Mouse (Mus musculus) hindbrain, postnatal 0 days (tissue): Measurements from ENCODE around the gene Helb. TPM values are rescaled to one million over a fixed set of nuclear protein-coding genes. Genes with fewer than 3 reads are reported as not detected.
A peak's percentile ranks its signal among the peaks of the same experiment; 100 is the strongest.

Source experiments
- ATAC-seq: fragments of 200-750 bp; cut with Nextera tagmentation; 2 replicates; pipeline ENCODE4 v1.8.0; 2017; ENCODE audit warnings: mild to moderate bottlenecking, moderate TSS enrichment, moderate library complexity
- DNase-seq: peaks from one replicate; pipeline ENCODE4 v3.0.0-alpha.2; 2015; ENCODE audit warnings: low spot score
- H3K27ac ChIP-seq: fragments of 300-500 bp; sonication (generic); 2 replicates; pipeline ENCODE4 v1.5.1; 2014; ENCODE audit warnings: mild to moderate bottlenecking
- H3K27me3 ChIP-seq: fragments of 300-500 bp; sonication (generic); 2 replicates; pipeline ENCODE4 v1.6.1; 2014; ENCODE audit warnings: low read length, mixed read lengths; ENCODE audit not compliant: insufficient read depth
- H3K36me3 ChIP-seq: fragments of 300-500 bp; sonication (generic); 2 replicates; pipeline ENCODE4 v1.6.1; 2014; ENCODE audit warnings: low read length, mixed read lengths; ENCODE audit not compliant: insufficient read depth
- H3K4me1 ChIP-seq: fragments of 300-500 bp; sonication (generic); 2 replicates; pipeline ENCODE4 v1.6.1; 2014; ENCODE audit warnings: antibody characterized with exemption, low read length, mixed read lengths; ENCODE audit not compliant: insufficient read depth
- H3K4me2 ChIP-seq: fragments of 300-500 bp; sonication (generic); 2 replicates; pipeline ENCODE4 v1.6.1; 2014; ENCODE audit warnings: low read depth, mild to moderate bottlenecking, low read length, moderate library complexity, mixed read lengths
- H3K4me3 ChIP-seq: fragments of 300-500 bp; sonication (generic); 2 replicates; pipeline ENCODE4 v1.5.1; 2014; ENCODE audit warnings: low read length
- H3K9ac ChIP-seq: fragments of 300-500 bp; sonication (generic); replicated peaks from 2 replicates; pipeline ENCODE4 v1.6.1; 2014; ENCODE audit warnings: mild to moderate bottlenecking, low read length, moderate library complexity, mixed read lengths
- H3K9me3 ChIP-seq: fragments of 300-500 bp; sonication (generic); 2 replicates; pipeline ENCODE4 v1.6.1; 2016; ENCODE audit warnings: low read length, mixed read lengths
- CTCF ChIP-seq: IDR thresholded peaks from 2 replicates; pipeline ENCODE4 v1.5.1; 2016; ENCODE audit warnings: antibody characterized with exemption, control low read depth, low read depth
- WGBS: fragments of 180-500 bp; shearing (Covaris S2); extraction: QIAGEN DNeasy Blood & Tissue Kit; methylation state at CpG from one replicate; pipeline ENCODE4 v1.1.7; 2014; 5-methylcytosine and 5-hydroxymethylcytosine counted together
- polyA plus RNA-seq: library from polyadenylated mRNA; unstranded; fragments of >200 nt; fragmentation: Nextera tagmentation; extraction: Ambion mirVana; gene quantifications from 2 replicates; pipeline ENCODE4 v1.2.1, GENCODE M21; 2015
- total RNA-seq: library from RNA; depleted of rRNA; stranded (reverse); fragments of >200 nt; gene quantifications from 2 replicates; pipeline ENCODE4 v1.2.3, GENCODE M21; 2014

Helb gene
- total and polyA plus RNA-seq, 2 experiments from 2014 or later, result 1.6 to 2.1 TPM

- H3K9me3 ChIP-seq, result no peaks in the 10 kb centered on the region
- no peak overlapping the region for H3K9ac ChIP-seq
- H3K27me3 ChIP-seq, result no peaks in the 10 kb centered on the region
- H3K4me3 ChIP-seq, result no peak overlapping the region
- no peaks in the 10 kb centered on the region for H3K4me1 ChIP-seq
- DNase-seq (no peak), ATAC-seq (no peak)
- no peak overlapping the region for H3K4me2 ChIP-seq
- no peak overlapping the region for H3K27ac ChIP-seq
- H3K36me3 ChIP-seq, result peaks cover 8% of the 10 kb centered on the region
- no peak for TF ChIP-seq CTCF
- 98% methylated on average over 5 of the region's 5 CpGs for WGBS
These were observed 17.1 kb downstream of the Helb start for GRCm38 (mm10) chr10:120095716-120096115.

- H3K9ac ChIP-seq, result no peak overlapping the region
- DNase-seq, result no peak
- WGBS, result 90% methylated on average over 9 of the region's 9 CpGs
- no peak for ATAC-seq
- no peak overlapping the region for H3K27ac ChIP-seq
- TF ChIP-seq CTCF, result no peak
- no peaks in the 10 kb centered on the region for H3K9me3 ChIP-seq
- no peaks in the 10 kb centered on the region for H3K27me3 ChIP-seq
- H3K4me3 ChIP-seq, result no peak overlapping the region
- H3K36me3 ChIP-seq, result peaks cover 8% of the 10 kb centered on the region
- H3K4me2 ChIP-seq, result no peak overlapping the region
- H3K4me1 ChIP-seq, result no peaks in the 10 kb centered on the region
These were observed 17.7 kb downstream of the Helb start for GRCm38 (mm10) chr10:120095136-120095535.

- no peak overlapping the region for H3K4me2 ChIP-seq
- no peak overlapping the region for H3K9ac ChIP-seq
- no peaks in the 10 kb centered on the region for H3K9me3 ChIP-seq
- peaks cover 8% of the 10 kb centered on the region for H3K36me3 ChIP-seq
- DNase-seq (no peak), ATAC-seq (no peak)
- H3K27ac ChIP-seq, result no peak overlapping the region
- H3K4me3 ChIP-seq, result no peak overlapping the region
- no peaks in the 10 kb centered on the region for H3K4me1 ChIP-seq
- WGBS, result 92% methylated on average over 12 of the region's 12 CpGs
- H3K27me3 ChIP-seq, result no peaks in the 10 kb centered on the region
- no peak for TF ChIP-seq CTCF
These were observed 20.2 kb downstream of the Helb start for GRCm38 (mm10) chr10:120092548-120092947.

- DNase-seq, result no peak
- ATAC-seq, result peak; percentile 35; the same call in 1 of the 2 replicates
These were observed 34.9 kb downstream of the Helb start for GRCm38 (mm10) chr10:120077850-120078249.

GRCm38 (mm10) chr10:120066319-120066718, 46.5 kb downstream of the Helb start:
- no peak for TF ChIP-seq CTCF
- Histone ChIP-seq H3K4me1 (no peaks in the 10 kb centered on the region), H3K27ac (no peak overlapping the region), H3K9me3 (no peaks in the 10 kb centered on the region), H3K36me3 (no peaks in the 10 kb centered on the region), H3K4me3 (no peak overlapping the region), H3K4me2 (no peak overlapping the region), H3K27me3 (no peaks in the 10 kb centered on the region), H3K9ac (no peak overlapping the region)
- WGBS, result 78% methylated on average over 10 of the region's 10 CpGs
- ATAC-seq (no peak), DNase-seq (no peak)

More at GRCm38 (mm10) chr10:120077850-120078249, 34.9 kb downstream of the Helb start:
- Histone ChIP-seq H3K4me2 (no peak overlapping the region), H3K36me3 (peaks cover 34% of the 10 kb centered on the region), H3K27ac (no peak overlapping the region), H3K9ac (no peak overlapping the region), H3K27me3 (no peaks in the 10 kb centered on the region), H3K4me1 (no peaks in the 10 kb centered on the region), H3K4me3 (no peak overlapping the region), H3K9me3 (no peaks in the 10 kb centered on the region)
- WGBS, result 71% methylated on average over 3 of the region's 3 CpGs
- no peak for TF ChIP-seq CTCF

- Histone ChIP-seq H3K9me3 (no peaks in the 10 kb centered on the region), H3K4me3 (no peak overlapping the region), H3K27me3 (no peaks in the 10 kb centered on the region), H3K4me1 (no peaks in the 10 kb centered on the region), H3K27ac (no peak overlapping the region), H3K4me2 (no peak overlapping the region), H3K9ac (no peak overlapping the region), H3K36me3 (no peaks in the 10 kb centered on the region)
- DNase-seq, result peak; percentile 57
- TF ChIP-seq CTCF, result peak; percentile 87
- ATAC-seq, result no peak
- WGBS, result 31% methylated on average over 5 of the region's 5 CpGs
These were observed 48.4 kb downstream of the Helb start for GRCm38 (mm10) chr10:120064424-120064823.

GRCm38 (mm10) chr10:120061238-120062130, 51.3 kb downstream of the Helb start:
- H3K4me2 ChIP-seq, result no peak overlapping the region
- ATAC-seq (0 out of 2 replicates have a peak, but pooled peaks have one; percentile 15), DNase-seq (no peak)
- no peak overlapping the region for H3K27ac ChIP-seq
- no peak overlapping the region for H3K9ac ChIP-seq
- TF ChIP-seq CTCF, result no peak
- no peaks in the 10 kb centered on the region for H3K4me1 ChIP-seq
- H3K4me3 ChIP-seq, result no peak overlapping the region
- 76% methylated on average over 24 of the region's 24 CpGs for WGBS
- no peaks in the 10 kb centered on the region for H3K36me3 ChIP-seq
- no peaks in the 10 kb centered on the region for H3K9me3 ChIP-seq
- no peaks in the 10 kb centered on the region for H3K27me3 ChIP-seq
